Mouse (Mus musculus): ENCODE data around the gene Camkk2.
A peak's percentile ranks its signal among the peaks of the same experiment; 100 is the strongest.

- TF ChIP-seq CTCF (IDR thresholded peaks at IDR 0.05; ENCODE audit: extremely low read depth, insufficient read depth, insufficient read length, insufficient replicate concordance) (peak; percentile 88; the same call in 1 of the 2 replicates), POLR2A (IDR thresholded peaks at IDR 0.05; ENCODE audit: low read depth, low read length) (no peak)
Observed at GRCm38 (mm10) chr5:122731321-122731720, 47.9 kb downstream of the Camkk2 start.
